Mouse (Mus musculus) heart, postnatal 0 days (tissue): Measurements from ENCODE around the gene 1700034J05Rik. TPM values are rescaled to one million over a fixed set of nuclear protein-coding genes. Genes with fewer than 3 reads are reported as not detected.
A peak's percentile ranks its signal among the peaks of the same experiment; 100 is the strongest.

ENCODE experiments used
- ATAC-seq: fragments of 200-750 bp; cut with Nextera tagmentation; 2 replicates; pipeline ENCODE4 v1.8.0; 2017; ENCODE audit warnings: low read depth, moderate number of reproducible peaks, moderate library complexity; ENCODE audit not compliant: insufficient read depth
- DNase-seq: peaks from one replicate; pipeline ENCODE4 v3.0.0-alpha.2; 2016; ENCODE audit warnings: low spot score
- H3K27ac ChIP-seq: fragments of 300-500 bp; sonication (generic); 2 replicates; pipeline ENCODE4 v1.5.1; 2014; ENCODE audit warnings: low read depth, mild to moderate bottlenecking
- H3K27me3 ChIP-seq: fragments of 300-500 bp; sonication (generic); 2 replicates; pipeline ENCODE4 v1.6.1; 2014; ENCODE audit warnings: low read length, mixed read lengths; ENCODE audit not compliant: control insufficient read depth, insufficient read depth
- H3K36me3 ChIP-seq: fragments of 300-500 bp; sonication (generic); replicated peaks from 2 replicates; pipeline ENCODE4 v1.6.1; 2014; ENCODE audit warnings: low read length, mixed read lengths; ENCODE audit not compliant: control insufficient read depth, insufficient read depth
- H3K4me1 ChIP-seq: fragments of 300-500 bp; sonication (generic); 2 replicates; pipeline ENCODE4 v1.6.1; 2014; ENCODE audit warnings: antibody characterized with exemption; ENCODE audit not compliant: control insufficient read depth, insufficient read depth
- H3K4me2 ChIP-seq: fragments of 300-500 bp; sonication (generic); 2 replicates; pipeline ENCODE4 v1.6.1; 2014; ENCODE audit warnings: low read depth, mild to moderate bottlenecking, low read length, moderate library complexity
- H3K4me3 ChIP-seq: fragments of 300-500 bp; sonication (generic); 2 replicates; pipeline ENCODE4 v1.5.1; 2014; ENCODE audit warnings: low read depth, low read length
- H3K9ac ChIP-seq: fragments of 300-500 bp; sonication (generic); replicated peaks from 2 replicates; pipeline ENCODE4 v1.6.1; 2014; ENCODE audit warnings: low read depth, low read length, mixed read lengths
- H3K9me3 ChIP-seq: fragments of 300-500 bp; sonication (generic); replicated peaks from 2 replicates; pipeline ENCODE4 v1.6.1; 2016; ENCODE audit warnings: low read length; ENCODE audit not compliant: control insufficient read depth
- CTCF ChIP-seq: IDR thresholded peaks from 2 replicates; pipeline ENCODE4 v1.5.1; 2016; ENCODE audit warnings: antibody characterized with exemption, control low read depth, low read depth
- EP300 ChIP-seq: IDR thresholded peaks from 2 replicates; pipeline ENCODE4 v1.6.1; 2016; ENCODE audit warnings: antibody characterized with exemption, low read depth
- WGBS: fragments of 180-500 bp; shearing (Covaris S2); extraction: QIAGEN DNeasy Blood & Tissue Kit; methylation state at CpG from one replicate; pipeline ENCODE4 v1.1.7; 2014; 5-methylcytosine and 5-hydroxymethylcytosine counted together
- polyA plus RNA-seq: library from polyadenylated mRNA; unstranded; fragments of >200 nt; fragmentation: Nextera tagmentation; extraction: Ambion mirVana; gene quantifications from 2 replicates; pipeline ENCODE4 v1.2.1, GENCODE M21; 2015
- total RNA-seq: library from RNA; depleted of rRNA; stranded (reverse); fragments of >200 nt; gene quantifications from 2 replicates; pipeline ENCODE4 v1.2.3, GENCODE M21; 2014; ENCODE audit warnings: low replicate concordance

Gene 1700034J05Rik
- total and polyA plus RNA-seq, 2 experiments from 2014 or later = 0.07 TPM; not detected in 1

DNA sequence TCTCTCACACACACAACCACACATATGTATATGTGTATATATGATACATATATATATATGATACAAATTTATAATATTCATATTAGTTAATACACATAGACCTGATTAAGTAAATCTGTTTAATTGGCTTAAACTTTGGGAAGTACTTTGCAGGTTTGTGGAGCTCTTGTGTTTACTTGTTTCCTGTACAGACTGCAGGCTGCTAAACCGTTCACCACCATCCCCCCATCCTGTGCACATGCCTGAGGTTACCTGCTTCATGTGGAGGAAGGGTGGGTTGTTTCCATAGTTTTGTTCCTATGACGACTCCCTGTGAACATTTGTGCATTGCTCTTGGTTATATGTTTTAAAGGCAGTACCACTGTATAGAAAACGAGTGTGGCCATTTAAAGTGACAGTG, 17.1 kb upstream of the 1700034J05Rik start:
- Histone ChIP-seq H3K27ac (no peak overlapping the region), H3K9me3 (no peaks in the 10 kb centered on the region), H3K36me3 (no peaks in the 10 kb centered on the region), H3K4me3 (no peak overlapping the region), H3K4me1 (peaks cover 3% of the 10 kb centered on the region; the same call in 1 of the 2 replicates), H3K27me3 (no peaks in the 10 kb centered on the region), H3K4me2 (no peak overlapping the region), H3K9ac (no peak overlapping the region)
- TF ChIP-seq EP300 (no peak), CTCF (no peak)
- WGBS = 46% methylated on average over 3 of the region's 3 CpGs
- ATAC-seq (no peak), DNase-seq (no peak)

DNA sequence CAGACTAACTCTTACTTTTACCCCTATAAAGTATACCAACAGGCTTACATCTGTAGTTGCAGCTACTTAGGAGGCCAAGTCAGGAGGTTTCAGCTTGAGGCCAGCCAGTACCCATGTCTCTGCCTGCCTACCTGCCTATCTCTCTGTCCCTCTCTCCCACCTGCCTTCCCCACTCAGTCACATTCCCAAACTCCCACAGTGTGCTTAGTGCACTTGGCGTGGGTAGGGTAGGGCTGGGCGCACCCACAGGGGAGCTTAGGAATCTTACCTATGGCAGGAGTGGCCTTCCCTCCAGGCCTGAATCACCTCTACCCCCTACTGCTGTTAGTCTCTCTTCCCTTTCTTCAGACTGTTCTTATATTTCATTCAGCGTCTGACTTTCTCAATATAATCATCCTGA, 16.6 kb upstream of the 1700034J05Rik start:
- Histone ChIP-seq H3K27ac (no peak overlapping the region), H3K27me3 (no peaks in the 10 kb centered on the region), H3K4me2 (no peak overlapping the region), H3K9me3 (no peaks in the 10 kb centered on the region), H3K36me3 (no peaks in the 10 kb centered on the region), H3K4me3 (no peak overlapping the region), H3K4me1 (0 out of 2 replicates have a peak, but pooled peaks cover under 1% of the 10 kb centered on the region), H3K9ac (no peak overlapping the region)
- TF ChIP-seq EP300 = no peak
- no peak for TF ChIP-seq CTCF
- ATAC-seq = no peak
- DNase-seq = no peak
- 75% methylated on average over 3 of the region's 3 CpGs for WGBS

DNA sequence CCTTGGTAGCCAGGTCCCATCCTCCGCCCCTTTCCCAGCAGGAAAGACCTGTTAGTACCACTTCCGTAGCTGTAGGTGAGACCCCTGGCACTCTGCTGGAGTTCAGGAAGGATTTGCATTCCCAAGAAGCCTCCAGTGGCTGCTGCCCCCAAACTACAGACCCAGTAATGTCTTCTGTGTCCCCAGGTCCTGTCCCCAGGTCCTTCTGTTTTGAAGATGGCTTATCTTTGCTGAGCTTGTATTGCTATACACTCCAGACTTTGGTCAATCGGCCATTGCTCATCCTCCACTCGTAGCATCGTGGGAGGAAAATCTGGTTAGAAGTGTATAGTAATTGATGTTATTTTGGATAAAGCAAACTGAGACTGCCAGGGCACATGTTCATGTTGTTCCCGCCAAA, 13.6 kb upstream of the 1700034J05Rik start:
- DNase-seq = no peak
- TF ChIP-seq EP300 (no peak), CTCF (no peak)
- 86% methylated on average over 6 of the region's 6 CpGs for WGBS
- Histone ChIP-seq H3K36me3 (no peaks in the 10 kb centered on the region), H3K4me1 (no peaks in the 10 kb centered on the region), H3K4me3 (no peak overlapping the region), H3K27me3 (no peaks in the 10 kb centered on the region), H3K9me3 (no peaks in the 10 kb centered on the region), H3K27ac (no peak overlapping the region), H3K4me2 (no peak overlapping the region), H3K9ac (no peak overlapping the region)
- no peak for ATAC-seq

DNA sequence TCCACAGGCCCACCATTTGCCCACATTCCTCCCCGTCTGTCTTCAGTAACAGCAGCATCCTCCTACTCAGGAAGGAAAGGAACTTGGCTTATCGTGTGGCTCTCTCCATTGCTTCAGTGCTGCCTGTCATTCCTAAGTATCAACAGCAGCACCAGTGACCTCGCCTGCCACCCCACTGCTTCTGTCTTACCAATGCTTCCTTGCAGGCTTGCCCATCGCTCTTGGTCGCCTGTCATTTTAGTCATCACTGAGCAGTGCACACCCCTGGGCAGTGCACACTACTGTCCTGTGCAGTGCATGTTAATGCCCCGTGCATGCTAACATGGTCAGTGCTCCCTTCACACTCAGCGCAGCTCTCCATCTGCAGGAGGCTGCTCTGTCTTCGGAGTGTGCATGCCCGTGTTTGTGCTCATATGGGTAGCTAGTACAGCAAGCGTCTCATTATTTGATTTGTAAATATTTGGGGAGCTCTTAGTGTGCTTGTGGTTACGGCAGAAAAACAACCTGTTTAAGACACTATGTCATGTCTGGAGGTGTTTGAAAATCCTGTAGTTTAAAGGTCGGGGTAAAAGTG, 12.3 kb upstream of the 1700034J05Rik start:
- H3K36me3 ChIP-seq = no peaks in the 10 kb centered on the region
- no peaks in the 10 kb centered on the region for H3K27me3 ChIP-seq
- H3K4me2 ChIP-seq = no peak overlapping the region
- H3K9ac ChIP-seq = no peak overlapping the region
- no peak for TF ChIP-seq EP300
- TF ChIP-seq CTCF = no peak
- DNase-seq = no peak
- 57% methylated on average over 12 of the region's 12 CpGs for WGBS
- no peak overlapping the region for H3K4me3 ChIP-seq
- no peaks in the 10 kb centered on the region for H3K9me3 ChIP-seq
- no peak overlapping the region for H3K27ac ChIP-seq
- ATAC-seq = peak; percentile 17; the same call in 1 of the 2 replicates
- H3K4me1 ChIP-seq = 0 out of 2 replicates have a peak, but pooled peaks cover 9% of the 10 kb centered on the region

DNA sequence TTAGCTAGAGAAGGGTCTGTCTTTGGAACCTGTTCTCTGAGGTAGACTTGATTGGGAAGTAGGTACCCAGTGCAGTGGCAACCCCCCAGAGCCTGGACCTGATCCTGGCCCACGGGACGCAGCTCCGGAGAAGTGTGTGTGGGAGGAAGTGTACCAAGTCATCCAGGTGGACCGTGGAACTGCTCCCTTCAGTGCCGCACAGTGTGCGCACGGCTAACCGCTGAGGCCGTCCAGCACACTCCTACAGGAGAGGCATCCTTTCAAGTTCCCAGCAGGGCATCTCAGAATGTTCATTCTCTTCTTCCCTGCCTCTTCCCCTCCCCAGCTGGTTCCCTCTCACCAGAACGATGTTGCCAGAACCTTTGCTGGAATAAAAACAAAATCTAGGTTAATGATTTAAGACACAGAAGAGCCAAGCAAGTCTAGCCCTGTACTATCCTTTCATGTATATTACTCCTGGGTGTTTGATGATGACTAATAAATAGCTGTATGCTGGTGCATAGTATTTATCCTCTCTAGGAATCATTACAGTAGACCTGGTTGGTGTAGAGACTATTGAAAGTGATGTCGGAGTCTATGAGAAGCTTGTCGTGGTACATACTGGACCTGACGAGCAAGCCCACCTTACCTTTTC, 11.0 kb upstream of the 1700034J05Rik start:
- WGBS = 92% methylated on average over 13 of the region's 13 CpGs

More for the DNA sequence above, 11.0 kb upstream of the 1700034J05Rik start:
- H3K4me1 ChIP-seq = peaks cover 19% of the 10 kb centered on the region; the same call in 1 of the 2 replicates
- DNase-seq (no peak), ATAC-seq (no peak)
- no peaks in the 10 kb centered on the region for H3K27me3 ChIP-seq
- no peaks in the 10 kb centered on the region for H3K9me3 ChIP-seq
- H3K9ac ChIP-seq = no peak overlapping the region
- no peak overlapping the region for H3K27ac ChIP-seq
- no peak overlapping the region for H3K4me2 ChIP-seq
- no peak for TF ChIP-seq CTCF
- no peak for TF ChIP-seq EP300
- no peaks in the 10 kb centered on the region for H3K36me3 ChIP-seq
- H3K4me3 ChIP-seq = no peak overlapping the region
